Mouse (Mus musculus): ENCODE measurements around the gene Lgals9.

The Lgals9 gene

DNA sequence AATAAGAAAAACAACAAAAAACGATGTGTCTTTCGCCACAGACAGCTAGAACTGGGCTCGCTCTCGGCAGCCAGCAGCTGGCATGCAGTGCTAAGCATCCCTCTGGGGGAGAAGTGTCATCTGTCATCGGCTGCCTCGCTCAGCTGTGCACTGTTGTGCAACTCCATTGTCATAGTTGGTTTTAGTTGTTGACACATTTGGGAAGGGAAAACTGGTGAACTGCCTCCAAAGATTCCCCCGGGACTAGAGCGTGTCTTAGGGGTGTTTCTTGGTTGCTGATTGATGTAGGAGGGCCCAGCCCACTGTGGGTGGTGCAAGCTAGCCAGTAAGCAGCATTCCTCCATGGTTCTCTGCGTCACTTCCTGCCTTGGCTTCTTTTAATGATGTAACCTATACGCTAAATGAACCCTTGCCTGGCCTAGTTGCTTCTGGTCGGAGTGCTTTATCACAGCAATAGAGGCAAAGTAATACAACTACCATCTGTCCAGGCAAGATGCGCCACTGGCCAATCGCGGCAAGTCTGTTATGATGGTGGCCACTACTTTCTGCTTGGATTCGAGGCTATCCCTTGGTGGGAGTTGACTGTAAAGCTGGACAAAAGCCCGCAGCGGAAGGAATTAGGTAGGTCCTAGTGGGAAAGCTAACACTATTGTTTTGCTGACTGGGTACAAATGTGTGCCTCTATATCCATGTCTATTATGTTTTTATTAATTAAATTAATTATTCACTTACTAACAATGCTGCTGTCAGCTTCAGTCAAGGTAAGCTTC, 11.2 kb downstream of the Lgals9 start:
- DNase-seq (ENCODE audit: low spot score) = peak; percentile 50

GRCm38 (mm10) chr11:78972811-78973351, 11.9 kb downstream of the Lgals9 start:
- no peak for DNase-seq (ENCODE audit: low spot score)

DNA sequence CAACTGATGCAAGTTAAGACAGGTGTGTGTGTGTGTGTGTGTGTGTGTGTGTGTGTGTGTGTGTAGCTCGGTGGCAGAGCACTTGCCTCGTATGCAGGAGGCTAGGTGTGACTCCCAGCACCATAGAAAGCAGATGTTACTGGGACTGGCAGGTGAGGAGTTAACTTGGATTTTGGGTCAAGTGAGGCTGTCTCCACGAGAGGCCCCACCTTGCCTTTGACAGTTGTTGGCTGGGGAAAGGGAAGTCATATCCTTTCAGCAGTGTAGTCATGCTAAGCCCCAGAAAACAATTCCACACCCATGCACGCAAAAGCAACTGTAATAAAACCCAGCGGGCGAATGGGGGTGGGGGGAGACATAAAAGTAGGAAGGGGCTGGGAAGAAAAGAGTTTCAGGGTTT, 12.4 kb downstream of the Lgals9 start:
- no peak for DNase-seq (ENCODE audit: low spot score)

DNA sequence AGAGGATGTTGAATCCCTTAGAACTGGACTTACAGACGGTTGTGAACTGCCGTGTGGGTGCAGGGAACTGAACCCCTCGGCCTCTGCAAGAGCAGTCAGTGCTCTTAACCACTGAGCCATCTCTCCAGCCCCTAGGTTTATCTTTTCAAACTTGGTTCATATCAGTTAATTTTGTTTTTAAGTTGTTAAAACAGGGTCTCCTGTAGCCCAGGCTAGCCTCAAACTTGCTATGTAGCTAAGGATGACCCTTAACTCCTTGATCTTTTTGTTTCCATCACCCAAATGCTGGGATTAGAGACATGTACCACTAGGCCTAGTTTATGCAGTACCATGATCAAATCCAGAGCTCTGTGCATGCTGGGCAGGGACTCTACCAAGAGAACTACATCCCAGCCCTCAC, 13.0 kb downstream of the Lgals9 start:
- no peak for DNase-seq (ENCODE audit: low spot score)

- DNase-seq (ENCODE audit: low spot score) = no peak
These were observed 13.7 kb downstream of the Lgals9 start for GRCm38 (mm10) chr11:78971096-78971495.

GRCm38 (mm10) chr11:78968121-78968520, 16.6 kb downstream of the Lgals9 start:
- DNase-seq (ENCODE audit: low spot score) = no peak

DNA sequence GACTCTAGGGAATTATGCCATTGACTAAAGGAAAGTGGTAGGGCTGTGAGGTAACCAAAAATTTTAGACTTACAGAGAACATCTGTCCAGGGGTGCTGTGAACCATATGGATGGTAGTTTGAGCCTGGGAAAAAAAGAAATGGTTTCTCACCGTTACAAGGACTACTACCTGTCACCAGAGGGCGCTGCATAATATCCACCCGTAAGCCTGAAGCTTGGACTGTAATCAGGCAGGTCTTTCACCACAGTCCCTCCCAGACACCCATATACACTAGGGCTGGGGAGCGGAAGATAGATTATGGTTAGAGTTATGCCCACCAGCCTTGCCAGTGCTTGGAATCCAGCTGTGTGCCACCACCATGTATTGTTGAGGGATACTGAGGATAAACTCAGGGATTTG, 17.4 kb downstream of the Lgals9 start:
- peak; percentile 78 for DNase-seq (ENCODE audit: low spot score)

GRCm38 (mm10) chr11:78961221-78961620, 23.5 kb downstream of the Lgals9 start:
- DNase-seq (ENCODE audit: low spot score) = no peak

DNA sequence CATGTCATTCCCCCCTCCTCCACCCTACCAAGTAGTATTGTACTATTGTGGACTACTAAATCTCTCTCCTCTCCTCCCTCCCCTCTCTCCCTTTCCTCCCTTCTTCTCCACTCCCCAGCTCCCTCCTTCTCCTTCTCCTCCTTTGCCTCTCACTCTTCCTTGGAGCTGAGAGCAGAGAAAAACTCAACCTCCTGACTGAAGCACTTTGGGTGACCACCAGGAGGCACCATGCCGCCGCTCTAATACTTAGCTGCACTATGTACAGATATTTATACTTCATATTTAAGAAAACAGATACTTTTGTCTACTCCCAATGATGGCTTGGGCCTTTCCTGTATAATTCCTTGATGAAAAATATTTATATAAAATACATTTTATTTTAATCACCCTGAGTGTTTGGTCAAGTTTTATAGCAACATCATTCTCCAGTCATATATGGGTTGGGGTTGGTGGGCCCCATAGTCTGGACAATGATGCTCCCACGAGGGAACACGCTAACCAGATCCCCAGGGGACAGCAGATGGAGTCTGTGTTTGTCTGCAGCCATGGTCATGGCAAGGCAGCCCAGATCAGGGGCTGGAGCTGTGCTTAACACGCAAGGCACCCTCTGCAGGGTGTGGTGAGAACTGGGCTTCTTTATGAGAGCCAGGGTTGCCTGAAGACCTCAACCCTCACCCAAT, 24.8 kb downstream of the Lgals9 start:
- peak; percentile 34 for DNase-seq (ENCODE audit: low spot score)

DNA sequence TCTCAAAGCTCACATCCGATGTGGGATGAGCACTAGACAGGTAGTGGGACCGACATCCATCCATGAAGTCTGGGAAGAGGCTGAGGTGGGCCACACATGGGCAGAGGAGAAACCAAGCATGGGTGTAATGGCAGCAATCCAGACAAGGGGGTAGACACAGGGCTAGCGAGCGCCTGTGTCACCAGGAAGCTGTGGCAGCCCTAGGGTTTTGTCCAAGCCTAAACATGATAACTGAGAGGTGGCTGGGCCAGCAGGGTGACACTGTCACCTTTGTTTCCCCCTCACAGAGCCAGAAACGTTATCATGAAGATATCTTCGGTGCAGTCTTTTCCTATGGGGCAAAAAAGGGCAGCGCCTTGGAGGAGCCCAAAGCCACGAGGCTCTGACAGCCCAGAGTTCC, 25.4 kb downstream of the Lgals9 start:
- DNase-seq (ENCODE audit: low spot score) = no peak

GRCm38 (mm10) chr11:78956260-78956659, 28.5 kb downstream of the Lgals9 start:
- DNase-seq (ENCODE audit: low spot score) = peak; percentile 91

DNA sequence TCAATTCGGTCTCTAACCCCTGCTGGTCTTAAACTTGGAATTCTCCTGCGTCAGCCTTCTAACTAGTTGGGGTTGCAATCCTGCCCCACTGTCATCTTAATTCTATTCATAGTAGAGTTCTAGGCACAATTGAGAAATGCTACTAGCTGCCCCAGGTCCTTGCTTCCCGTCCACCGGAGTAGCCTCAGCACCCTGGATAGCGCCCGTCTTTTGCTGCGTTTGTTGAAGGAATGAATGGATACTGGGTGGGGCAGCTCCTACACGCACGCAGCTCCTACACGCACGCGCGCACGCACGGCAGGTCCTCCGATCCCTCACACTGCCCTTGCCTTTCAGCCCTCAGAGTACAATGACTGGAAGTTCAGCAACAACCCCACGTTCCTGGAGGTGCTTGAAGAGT, 32.3 kb downstream of the Lgals9 start:
- DNase-seq (ENCODE audit: low spot score) = peak; percentile 59

- no peak for DNase-seq (ENCODE audit: low spot score)
These were observed 34.4 kb downstream of the Lgals9 start for GRCm38 (mm10) chr11:78950365-78950764.

DNA sequence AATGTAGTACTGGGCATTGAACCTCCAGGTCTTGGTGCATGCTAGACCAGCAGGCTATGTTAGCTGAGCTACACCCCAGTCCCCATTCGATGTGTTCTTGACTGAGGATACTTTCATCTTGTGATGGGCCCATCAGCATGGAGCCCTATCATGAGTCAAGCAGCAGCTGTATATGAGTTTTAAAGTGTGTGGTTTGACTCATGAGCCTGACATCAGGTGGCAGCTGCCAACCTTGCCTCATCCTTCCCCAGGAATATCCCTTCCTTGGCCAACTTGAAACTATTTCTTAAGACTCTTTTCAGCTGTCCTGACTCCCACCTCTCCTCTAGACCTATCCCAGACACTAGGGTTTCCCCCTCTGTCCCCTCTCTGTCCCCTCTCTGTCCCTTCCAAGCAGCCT, 41.7 kb downstream of the Lgals9 start:
- no peak for DNase-seq (ENCODE audit: low spot score)

- DNase-seq (ENCODE audit: low spot score) = no peak
These were observed 49.6 kb downstream of the Lgals9 start for GRCm38 (mm10) chr11:78935178-78935577.

DNA sequence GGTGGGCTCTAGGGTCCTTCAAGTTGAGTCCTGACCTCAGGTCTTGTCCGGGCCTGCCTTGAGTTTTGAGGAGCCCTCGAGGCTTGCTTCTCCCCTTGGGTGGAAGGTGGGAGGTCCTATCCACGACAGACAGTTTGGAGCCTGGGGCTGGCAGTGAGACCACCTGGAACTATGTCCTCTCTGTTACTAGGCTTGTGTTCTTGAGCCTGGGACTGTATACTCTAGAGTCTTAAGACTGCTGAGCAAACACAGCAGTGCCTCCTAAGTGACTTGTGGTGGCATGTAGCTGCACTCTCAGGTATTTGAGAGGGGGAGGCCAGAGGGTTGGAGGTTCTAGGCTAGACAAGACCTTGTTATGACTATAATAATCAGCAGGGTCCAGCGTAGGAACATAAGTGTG, 50.0 kb downstream of the Lgals9 start:
- no peak for DNase-seq (ENCODE audit: low spot score)

GRCm38 (mm10) chr11:78934307-78934706, 50.4 kb downstream of the Lgals9 start:
- DNase-seq (ENCODE audit: low spot score) = no peak

GRCm38 (mm10) chr11:78929345-78929744, 55.4 kb downstream of the Lgals9 start:
- no peak for DNase-seq (ENCODE audit: low spot score)

DNA sequence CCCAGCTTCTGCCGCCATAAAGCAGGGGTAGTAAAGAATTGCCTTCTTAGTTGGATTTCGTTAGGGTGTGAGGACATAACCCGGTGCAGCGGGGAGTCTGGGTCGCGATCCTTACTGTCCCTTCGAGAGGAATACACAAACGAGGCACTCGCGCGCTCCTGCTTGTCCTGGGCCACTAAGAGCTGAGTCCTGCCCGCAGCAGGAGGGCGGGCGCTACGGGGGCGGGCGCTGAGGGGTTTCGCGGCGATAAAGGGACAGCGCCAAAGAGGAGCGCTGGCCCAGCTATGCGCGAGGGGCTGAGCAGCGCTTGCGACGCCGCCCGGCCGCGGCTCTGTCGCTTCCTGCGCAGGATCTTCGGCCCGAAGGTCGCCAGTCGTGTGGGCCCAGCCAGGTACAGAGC, 59.8 kb downstream of the Lgals9 start:
- DNase-seq (ENCODE audit: low spot score) = peak; percentile 37

DNA sequence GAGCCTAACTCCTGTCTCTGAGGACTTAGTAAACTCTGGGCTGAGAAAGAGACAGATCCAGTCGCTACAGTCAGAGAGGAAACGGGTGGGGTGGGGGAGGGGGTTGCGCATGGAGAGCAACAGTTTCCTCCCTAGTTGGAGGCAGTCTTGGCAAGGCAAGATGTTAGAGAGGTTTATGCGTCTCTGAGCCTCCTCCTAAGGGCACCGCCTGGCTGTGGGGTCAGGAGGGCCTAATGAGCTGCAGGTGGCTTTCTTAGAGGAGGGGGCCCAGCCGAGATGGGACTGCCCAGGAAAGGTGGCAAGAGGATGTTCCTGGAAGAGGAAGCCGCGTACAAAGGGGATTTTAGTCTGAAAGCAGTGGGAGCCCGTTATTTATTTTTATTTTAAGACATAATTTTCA, 60.6 kb downstream of the Lgals9 start:
- DNase-seq (ENCODE audit: low spot score) = peak; percentile 1

DNA sequence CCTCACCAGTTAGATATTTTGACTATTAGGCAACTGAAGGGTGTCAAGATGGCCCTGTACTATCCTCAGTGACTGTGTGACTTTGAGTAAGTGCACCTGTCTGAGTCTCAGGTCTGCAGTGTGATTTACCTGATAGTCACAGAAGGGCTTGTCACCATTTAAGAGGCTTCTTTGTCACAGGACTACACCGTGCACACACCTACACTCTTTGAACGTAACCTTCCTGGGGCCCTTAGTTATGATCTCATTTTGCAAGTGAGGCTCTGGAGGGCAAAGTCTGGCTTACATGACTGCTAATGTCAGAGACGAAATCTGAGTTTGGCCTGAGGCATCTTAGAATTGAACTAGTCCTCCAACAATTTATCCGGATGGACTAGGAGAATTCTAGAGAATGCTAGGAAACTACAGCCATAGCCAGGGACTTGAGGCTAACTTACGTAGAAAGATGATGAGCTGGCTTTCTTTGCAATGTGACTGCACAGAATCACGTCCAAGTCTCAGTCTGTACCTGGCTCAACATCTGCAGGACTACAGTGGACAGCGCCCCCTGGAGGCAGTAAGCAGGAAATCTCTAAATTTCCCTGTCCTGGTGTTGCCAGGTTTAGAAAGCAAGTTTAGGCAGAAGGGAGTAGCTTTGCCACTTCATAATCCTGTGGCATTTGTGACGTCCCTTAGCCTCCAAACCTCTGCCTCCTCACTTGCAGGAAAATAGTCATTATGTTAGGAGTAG, 61.9 kb downstream of the Lgals9 start:
- peak; percentile 76 for DNase-seq (ENCODE audit: low spot score)

DNA sequence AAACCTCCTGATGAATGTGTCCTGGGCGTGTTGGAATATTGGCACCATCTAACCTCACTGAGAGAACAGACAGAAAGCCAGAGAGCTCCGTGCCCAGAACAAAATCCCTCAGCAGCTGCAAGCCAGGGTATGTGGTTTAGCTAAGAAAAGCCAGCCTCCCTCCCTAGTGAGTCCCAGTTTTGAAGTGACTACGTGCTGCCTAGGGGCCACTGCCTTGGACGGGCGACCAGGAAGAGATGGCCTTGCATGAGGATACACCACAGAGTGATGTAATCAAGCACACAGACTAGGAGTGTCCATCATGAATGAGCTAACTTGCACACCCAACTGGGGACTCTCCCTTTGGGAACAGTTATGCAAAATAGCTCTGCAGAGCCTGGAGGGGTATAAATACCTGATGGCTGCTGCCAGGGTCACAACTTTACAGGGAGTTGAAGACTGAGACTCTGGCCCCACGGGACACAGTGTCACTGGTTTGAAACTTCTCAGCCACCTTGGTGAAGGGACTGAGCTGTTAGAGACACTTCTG, 64.3 kb downstream of the Lgals9 start, which contains the start of gene Nos2:
Gene Nos2, plus strand, starts transcription at position 377 of the 529 bp plus-strand sequence.
- no peak for DNase-seq (ENCODE audit: low spot score)

Measured in retina, embryonic 14.5 days (tissue).